Mouse (Mus musculus): ENCODE data around the gene Hspb8. TPM values are rescaled to one million over a fixed set of nuclear protein-coding genes. Genes with fewer than 3 reads are reported as not detected.

The Hspb8 gene
- 73.4 and 78.6 TPM in 2 replicates for polyA plus RNA-seq (2015; fragmentation: Nextera tagmentation; extraction: Ambion mirVana)

GRCm38 (mm10) chr5:116422699-116423201 lies at the start of gene Hspb8:
Gene Hspb8, minus strand, starts transcription at chr5:116422864.

Other genes with a start within 250 kb of the Hspb8 start
- gene Ccdc60, start 133.9 kb downstream of the Hspb8 start, polyA plus RNA-seq (2015; fragmentation: Nextera tagmentation; extraction: Ambion mirVana), result 4.1 and 4.3 TPM in 2 replicates
- 0.42 and 0.48 TPM in 2 replicates for gene Srrm4, start 169.0 kb upstream of the Hspb8 start, polyA plus RNA-seq (2015; fragmentation: Nextera tagmentation; extraction: Ambion mirVana)

Measured in urinary bladder, postnatal 0 days (tissue).